Mouse (Mus musculus) limb, embryonic 13.5 days (tissue): Measurements from ENCODE around the gene Oaz2. TPM values are rescaled to one million over a fixed set of nuclear protein-coding genes. Genes with fewer than 3 reads are reported as not detected.
A peak's percentile ranks its signal among the peaks of the same experiment; 100 is the strongest.

Source experiments
- ATAC-seq: fragments of 200-750 bp; cut with Nextera tagmentation; 2 replicates; pipeline ENCODE4 v1.8.0; 2017; ENCODE audit warnings: low read depth, moderate number of reproducible peaks, moderate TSS enrichment; ENCODE audit not compliant: low FRiP score
- H3K27ac ChIP-seq: fragments of 300-500 bp; sonication (generic); 2 replicates; pipeline ENCODE4 v1.5.1; 2015; ENCODE audit warnings: inconsistent platforms, mild to moderate bottlenecking, moderate library complexity
- H3K27me3 ChIP-seq: fragments of 300-500 bp; sonication (generic); 2 replicates; pipeline ENCODE4 v1.6.1; 2015; ENCODE audit warnings: mild to moderate bottlenecking, inconsistent platforms
- H3K36me3 ChIP-seq: fragments of 300-500 bp; sonication (generic); 2 replicates; pipeline ENCODE4 v1.6.1; 2015; ENCODE audit warnings: inconsistent platforms, mild to moderate bottlenecking, moderate library complexity
- H3K4me1 ChIP-seq: fragments of 300-500 bp; sonication (generic); 2 replicates; pipeline ENCODE4 v1.6.1; 2015; ENCODE audit warnings: inconsistent platforms
- H3K4me2 ChIP-seq: fragments of 300-500 bp; sonication (generic); replicated peaks from 2 replicates; pipeline ENCODE4 v1.6.1; 2015; ENCODE audit warnings: inconsistent platforms, mild to moderate bottlenecking, moderate library complexity
- H3K4me3 ChIP-seq: fragments of 300-500 bp; sonication (generic); 2 replicates; pipeline ENCODE4 v1.5.1; 2015; ENCODE audit warnings: moderate library complexity, mild to moderate bottlenecking, inconsistent platforms
- H3K9ac ChIP-seq: fragments of 300-500 bp; sonication (generic); 2 replicates; pipeline ENCODE4 v1.6.1; 2015; ENCODE audit warnings: mild to moderate bottlenecking, inconsistent platforms
- H3K9me3 ChIP-seq: fragments of 300-500 bp; sonication (generic); 2 replicates; pipeline ENCODE4 v1.6.1; 2016; ENCODE audit warnings: inconsistent platforms
- WGBS: fragments of 180-500 bp; shearing (Covaris S2); methylation state at CpG from one replicate; pipeline ENCODE4 v1.1.7; 2015; 5-methylcytosine and 5-hydroxymethylcytosine counted together
- polyA plus RNA-seq: library from polyadenylated mRNA; unstranded; fragments of >200 nt; fragmentation: Nextera tagmentation; extraction: Ambion mirVana; gene quantifications from 2 replicates; pipeline ENCODE4 v1.2.1, GENCODE M21; 2015

The Oaz2 gene
- polyA plus RNA-seq, 1 experiment from 2014 or later: 341 TPM

- Histone ChIP-seq H3K9ac (no peak overlapping the region), H3K4me1 (no peaks in the 10 kb centered on the region), H3K27me3 (no peaks in the 10 kb centered on the region), H3K27ac (no peak overlapping the region), H3K4me3 (no peak overlapping the region), H3K36me3 (peaks cover 80% of the 10 kb centered on the region), H3K4me2 (no peak overlapping the region), H3K9me3 (no peaks in the 10 kb centered on the region)
- ATAC-seq: no peak
- WGBS: 94% methylated on average over 9 of the region's 9 CpGs
Measured at GRCm38 (mm10) chr9:65702286-65702685, 34.5 kb downstream of the Oaz2 start.

- H3K27ac ChIP-seq: no peak overlapping the region
- 90% methylated on average over 7 of the region's 7 CpGs for WGBS
- peaks cover 71% of the 10 kb centered on the region for H3K36me3 ChIP-seq
- ATAC-seq: no peak
- H3K9ac ChIP-seq: no peak overlapping the region
- no peaks in the 10 kb centered on the region for H3K27me3 ChIP-seq
- no peaks in the 10 kb centered on the region for H3K9me3 ChIP-seq
- H3K4me1 ChIP-seq: no peaks in the 10 kb centered on the region
- H3K4me3 ChIP-seq: no peak overlapping the region
- H3K4me2 ChIP-seq: no peak overlapping the region
Measured at GRCm38 (mm10) chr9:65703241-65703640, 35.4 kb downstream of the Oaz2 start.

- Histone ChIP-seq H3K9ac (no peak overlapping the region), H3K9me3 (no peaks in the 10 kb centered on the region), H3K4me2 (no peak overlapping the region), H3K27me3 (no peaks in the 10 kb centered on the region), H3K36me3 (peaks cover 66% of the 10 kb centered on the region), H3K27ac (no peak overlapping the region), H3K4me1 (no peaks in the 10 kb centered on the region), H3K4me3 (no peak overlapping the region)
- 92% methylated on average over 24 of the region's 24 CpGs for WGBS
- no peak for ATAC-seq
Measured at GRCm38 (mm10) chr9:65703926-65704595, 36.3 kb downstream of the Oaz2 start.

GRCm38 (mm10) chr9:65718195-65718594 is 50.4 kb downstream of the Oaz2 start:
- H3K9me3 ChIP-seq: no peaks in the 10 kb centered on the region
- no peak overlapping the region for H3K4me2 ChIP-seq
- H3K36me3 ChIP-seq: no peaks in the 10 kb centered on the region
- H3K27ac ChIP-seq: no peak overlapping the region
- WGBS: 85% methylated on average over 5 of the region's 5 CpGs
- peaks cover 11% of the 10 kb centered on the region for H3K4me1 ChIP-seq
- no peak for ATAC-seq
- H3K4me3 ChIP-seq: no peak overlapping the region
- no peaks in the 10 kb centered on the region for H3K27me3 ChIP-seq
- no peak overlapping the region for H3K9ac ChIP-seq

GRCm38 (mm10) chr9:65721161-65721566 is 53.4 kb downstream of the Oaz2 start:
- Histone ChIP-seq H3K27me3 (no peaks in the 10 kb centered on the region), H3K9me3 (no peaks in the 10 kb centered on the region), H3K9ac (no peak overlapping the region), H3K4me1 (peaks cover 33% of the 10 kb centered on the region), H3K36me3 (no peaks in the 10 kb centered on the region; the same call in 1 of the 2 replicates), H3K27ac (0 out of 2 replicates have a peak overlapping the region, but pooled peaks have one; percentile 10), H3K4me2 (no peak overlapping the region), H3K4me3 (no peak overlapping the region)
- WGBS: 44% methylated on average over 10 of the region's 10 CpGs
- no peak for ATAC-seq

GRCm38 (mm10) chr9:65724471-65725290 is 56.9 kb downstream of the Oaz2 start:
- peak overlapping the region; percentile 31; the same call in 1 of the 2 replicates for H3K9ac ChIP-seq
- peaks cover 27% of the 10 kb centered on the region for H3K4me1 ChIP-seq
- peaks cover 5% of the 10 kb centered on the region; the same call in 1 of the 2 replicates for H3K36me3 ChIP-seq
- H3K27ac ChIP-seq: peak overlapping the region; percentile 53
- WGBS: 35% methylated on average over 8 of the region's 8 CpGs
- no peak overlapping the region for H3K4me2 ChIP-seq
- ATAC-seq: peak; percentile 24; the same call in 1 of the 2 replicates
- no peaks in the 10 kb centered on the region for H3K9me3 ChIP-seq
- H3K27me3 ChIP-seq: no peaks in the 10 kb centered on the region
- H3K4me3 ChIP-seq: no peak overlapping the region

GRCm38 (mm10) chr9:65725291-65725622 is 57.5 kb downstream of the Oaz2 start:
- H3K9ac ChIP-seq: peak overlapping the region; percentile 31; the same call in 1 of the 2 replicates
- no peaks in the 10 kb centered on the region for H3K9me3 ChIP-seq
- WGBS: 49% methylated on average over 4 of the region's 4 CpGs
- no peak overlapping the region for H3K4me3 ChIP-seq
- H3K27ac ChIP-seq: peak overlapping the region; percentile 53
- peaks cover 27% of the 10 kb centered on the region for H3K4me1 ChIP-seq
- no peak overlapping the region for H3K4me2 ChIP-seq
- H3K27me3 ChIP-seq: no peaks in the 10 kb centered on the region
- H3K36me3 ChIP-seq: peaks cover 9% of the 10 kb centered on the region; the same call in 1 of the 2 replicates
- no peak for ATAC-seq

GRCm38 (mm10) chr9:65726431-65726830 is 58.6 kb downstream of the Oaz2 start:
- peaks cover 14% of the 10 kb centered on the region for H3K36me3 ChIP-seq
- no peak overlapping the region for H3K4me2 ChIP-seq
- no peak overlapping the region for H3K9ac ChIP-seq
- 88% methylated on average over 3 of the region's 3 CpGs for WGBS
- H3K4me1 ChIP-seq: peaks cover 22% of the 10 kb centered on the region
- H3K27ac ChIP-seq: no peak overlapping the region
- no peak overlapping the region for H3K4me3 ChIP-seq
- H3K27me3 ChIP-seq: no peaks in the 10 kb centered on the region
- ATAC-seq: no peak
- H3K9me3 ChIP-seq: no peaks in the 10 kb centered on the region

GRCm38 (mm10) chr9:65727491-65727890 is 59.7 kb downstream of the Oaz2 start:
- ATAC-seq: no peak
- no peak overlapping the region for H3K4me2 ChIP-seq
- H3K27me3 ChIP-seq: no peaks in the 10 kb centered on the region
- H3K9me3 ChIP-seq: no peaks in the 10 kb centered on the region
- peaks cover 22% of the 10 kb centered on the region for H3K4me1 ChIP-seq
- H3K4me3 ChIP-seq: no peak overlapping the region
- H3K36me3 ChIP-seq: peaks cover 14% of the 10 kb centered on the region
- no peak overlapping the region for H3K9ac ChIP-seq
- H3K27ac ChIP-seq: no peak overlapping the region
- 85% methylated on average over 4 of the region's 4 CpGs for WGBS

GRCm38 (mm10) chr9:65728588-65728987 is 60.8 kb downstream of the Oaz2 start:
- Histone ChIP-seq H3K9me3 (no peaks in the 10 kb centered on the region), H3K4me3 (no peak overlapping the region), H3K27me3 (no peaks in the 10 kb centered on the region), H3K27ac (no peak overlapping the region), H3K4me1 (peaks cover 21% of the 10 kb centered on the region), H3K4me2 (no peak overlapping the region), H3K36me3 (peaks cover 16% of the 10 kb centered on the region), H3K9ac (no peak overlapping the region)
- WGBS: 97% methylated on average over 6 of the region's 6 CpGs
- ATAC-seq: no peak

- Histone ChIP-seq H3K9ac (no peak overlapping the region), H3K4me2 (no peak overlapping the region), H3K27ac (no peak overlapping the region), H3K9me3 (peaks cover 7% of the 10 kb centered on the region; the same call in 1 of the 2 replicates), H3K27me3 (no peaks in the 10 kb centered on the region), H3K4me1 (no peaks in the 10 kb centered on the region), H3K36me3 (peaks cover 32% of the 10 kb centered on the region), H3K4me3 (no peak overlapping the region)
- 91% methylated on average over 3 of the region's 3 CpGs for WGBS
- ATAC-seq: no peak
Measured at GRCm38 (mm10) chr9:65734931-65735330, 67.1 kb downstream of the Oaz2 start.
